Mouse (Mus musculus) retina, postnatal 1 day (tissue): ENCODE results near the gene Cnga3.
A peak's percentile ranks its signal among the peaks of the same experiment; 100 is the strongest.

Source experiments
- DNase-seq: peaks from one replicate; pipeline ENCODE4 v3.0.0-alpha.2; 2012

Gene Cnga3

GRCm38 (mm10) chr1:37287748-37288147 is 73.5 kb downstream of the Cnga3 start:
- no peak for DNase-seq

GRCm38 (mm10) chr1:37288181-37288935 is 74.1 kb downstream of the Cnga3 start:
- peak; percentile 23 for DNase-seq

- DNase-seq, result no peak
These were observed 74.7 kb downstream of the Cnga3 start for GRCm38 (mm10) chr1:37288941-37289340.

- no peak for DNase-seq
These were observed 82.2 kb downstream of the Cnga3 start for GRCm38 (mm10) chr1:37296414-37296813.

GRCm38 (mm10) chr1:37298904-37299303 is 84.7 kb downstream of the Cnga3 start:
- no peak for DNase-seq

- peak; percentile 93 for DNase-seq
These were observed 85.6 kb downstream of the Cnga3 start, which contains the start of gene Inpp4a for GRCm38 (mm10) chr1:37299540-37300491. Gene Inpp4a, plus strand, starts transcription at chr1:37299865.

- DNase-seq, result no peak
These were observed 86.4 kb downstream of the Cnga3 start for GRCm38 (mm10) chr1:37300650-37301049.

GRCm38 (mm10) chr1:37302801-37303200 is 88.6 kb downstream of the Cnga3 start:
- DNase-seq, result no peak

- DNase-seq, result no peak
These were observed 91.6 kb downstream of the Cnga3 start for GRCm38 (mm10) chr1:37305691-37306287.

GRCm38 (mm10) chr1:37307586-37307985 is 93.4 kb downstream of the Cnga3 start:
- no peak for DNase-seq

GRCm38 (mm10) chr1:37308021-37308742 is 93.9 kb downstream of the Cnga3 start:
- DNase-seq, result no peak

- DNase-seq, result no peak
These were observed 94.5 kb downstream of the Cnga3 start for GRCm38 (mm10) chr1:37308743-37309100.

- no peak for DNase-seq
These were observed 95.8 kb downstream of the Cnga3 start for GRCm38 (mm10) chr1:37309939-37310515.
